Mouse (Mus musculus) megakaryocyte, embryonic 14.5 days (primary cell): ENCODE data around the gene AI413582.

Experiments
- FLI1 ChIP-seq: IDR thresholded peaks from 2 replicates; pipeline ENCODE4 v1.6.1; 2012; ENCODE audit warnings: low read length, inconsistent platforms, mixed read lengths
- GATA1 ChIP-seq: IDR thresholded peaks from 3 replicates; pipeline ENCODE4 v1.6.1; 2012; ENCODE audit warnings: mixed read lengths, low read length, inconsistent platforms, borderline replicate concordance

- TF ChIP-seq GATA1 (no peak), FLI1 (no peak)
Measured at GRCm38 (mm10) chr17:27541984-27542383, 23.6 kb downstream of the AI413582 start.
